Mouse (Mus musculus) MEL (cell line): ENCODE results near the gene Dlx4. TPM values are rescaled to one million over a fixed set of nuclear protein-coding genes. Genes with fewer than 3 reads are reported as not detected.
A peak's percentile ranks its signal among the peaks of the same experiment; 100 is the strongest.

Source experiments
- DNase-seq: peaks from one replicate; pipeline ENCODE4 v3.0.0; 2011; ENCODE audit warnings: low read depth, low spot score
- H3K27ac ChIP-seq: 2 replicates; pipeline ENCODE4 v1.5.1; 2012; ENCODE audit warnings: low read depth, mild to moderate bottlenecking, control low read depth, low read length, moderate library complexity; ENCODE audit not compliant: control insufficient read depth
- H3K27me3 ChIP-seq, 2 experiments: fragments of 150-350 bp in 1 of 2; sonication (generic) in 1 of 2; 2 replicates each; pipeline ENCODE4 v1.6.1; 2012; ENCODE audit warnings: low read length in 2 of 2, mild to moderate bottlenecking in 2 of 2, improper control_type of control experiment in 1 of 2, moderate library complexity in 1 of 2; ENCODE audit not compliant: insufficient read depth in 2 of 2, control insufficient read depth in 1 of 2
- H3K36me3 ChIP-seq, 2 experiments: 2 replicates each; pipeline ENCODE4 v1.6.1; 2012 to 2014; ENCODE audit warnings: low read length in 2 of 2, improper control_type of control experiment in 1 of 2, inconsistent platforms in 1 of 2, mild to moderate bottlenecking in 1 of 2; ENCODE audit not compliant: insufficient read depth in 2 of 2, control insufficient read depth in 1 of 2
- H3K4me1 ChIP-seq, 2 experiments: fragments of 150-350 bp in 1 of 2; sonication (generic) in 1 of 2; 2 replicates each; pipeline ENCODE4 v1.6.1; 2012; ENCODE audit warnings: low read length in 2 of 2, improper control_type of control experiment in 1 of 2, mild to moderate bottlenecking in 1 of 2; ENCODE audit not compliant: insufficient read depth in 2 of 2, control insufficient read depth in 1 of 2
- H3K4me3 ChIP-seq, 2 experiments: fragments of 150-350 bp in 1 of 2; sonication (generic) in 1 of 2; 2 replicates each; pipeline ENCODE4 v1.5.1; 2012; ENCODE audit warnings: low read depth in 2 of 2, low read length in 2 of 2, mild to moderate bottlenecking in 2 of 2, moderate library complexity in 2 of 2, control low read depth in 1 of 2, improper control_type of control experiment in 1 of 2; ENCODE audit not compliant: control insufficient read depth in 1 of 2, insufficient read depth in 1 of 2
- H3K79me2 ChIP-seq: 2 replicates; pipeline ENCODE4 v1.6.1; 2012; ENCODE audit warnings: mild to moderate bottlenecking, low read length, moderate library complexity; ENCODE audit not compliant: control insufficient read depth, poor library complexity, insufficient read depth
- H3K9ac ChIP-seq: 2 replicates; pipeline ENCODE4 v1.6.1; 2012; ENCODE audit warnings: low read depth, mild to moderate bottlenecking, control low read depth, low read length, moderate library complexity; ENCODE audit not compliant: control insufficient read depth, poor library complexity, severe bottlenecking
- H3K9me3 ChIP-seq: fragments of 150-350 bp; sonication (generic); replicated peaks from 2 replicates; pipeline ENCODE4 v1.6.1; 2012; ENCODE audit warnings: mild to moderate bottlenecking, low read length, improper control_type of control experiment, moderate library complexity; ENCODE audit not compliant: insufficient read depth
- BHLHE40 ChIP-seq: IDR thresholded peaks from 2 replicates; pipeline ENCODE4 v1.6.1; 2012; ENCODE audit warnings: low read depth, mild to moderate bottlenecking, inconsistent platforms, low read length, improper control_type of control experiment, borderline replicate concordance
- CHD1 ChIP-seq: IDR thresholded peaks from 2 replicates; pipeline ENCODE4 v1.6.1; 2012; ENCODE audit warnings: low read depth, mild to moderate bottlenecking, inconsistent platforms, low read length, improper control_type of control experiment
- CHD2 ChIP-seq: IDR thresholded peaks from 2 replicates; pipeline ENCODE4 v1.6.1; 2011; ENCODE audit warnings: low read length, improper control_type of control experiment
- CTCF ChIP-seq, 3 experiments: IDR thresholded peaks in 2 of 3; conservative IDR thresholded peaks in 1 of 3; 2 replicates each; pipeline ENCODE4 v1.5.1; 2011 to 2012; ENCODE audit warnings: low read length in 3 of 3, low read depth in 2 of 3, mild to moderate bottlenecking in 2 of 3, improper control_type of control experiment in 1 of 3, inconsistent platforms in 1 of 3, mixed read lengths in 1 of 3, moderate library complexity in 1 of 3; ENCODE audit not compliant: control insufficient read depth in 1 of 3, insufficient read depth in 1 of 3, poor library complexity in 1 of 3, severe bottlenecking in 1 of 3
- E2F4 ChIP-seq: IDR thresholded peaks from 2 replicates; pipeline ENCODE4 v1.6.1; 2011; ENCODE audit warnings: low read depth, low read length, improper control_type of control experiment, borderline replicate concordance
- ELF1 ChIP-seq: IDR thresholded peaks from 2 replicates; pipeline ENCODE4 v1.6.1; 2014; ENCODE audit warnings: low read depth, mild to moderate bottlenecking, inconsistent platforms, low read length, improper control_type of control experiment, moderate library complexity
- EP300 ChIP-seq, 2 experiments: IDR thresholded peaks; 2 replicates each; pipeline ENCODE4 v1.6.1; 2011; ENCODE audit warnings: improper control_type of control experiment in 2 of 2, low read length in 2 of 2, low read depth in 1 of 2, mild to moderate bottlenecking in 1 of 2
- ETS1 ChIP-seq: IDR thresholded peaks from 2 replicates; pipeline ENCODE4 v1.6.1; 2012; ENCODE audit warnings: low read depth, mild to moderate bottlenecking, inconsistent platforms, low read length, improper control_type of control experiment, moderate library complexity
- JUND ChIP-seq: IDR thresholded peaks from 2 replicates; pipeline ENCODE4 v1.6.1; 2011; ENCODE audit warnings: low read depth, mild to moderate bottlenecking, improper control_type of control experiment, low read length
- KAT2A ChIP-seq: conservative IDR thresholded peaks from 2 replicates; pipeline ENCODE4 v1.6.1; 2012; ENCODE audit warnings: low read depth, low read length, improper control_type of control experiment, inconsistent platforms
- MAZ ChIP-seq: IDR thresholded peaks from 2 replicates; pipeline ENCODE4 v1.6.1; 2012; ENCODE audit warnings: low read depth, mild to moderate bottlenecking, inconsistent platforms, low read length, improper control_type of control experiment
- MEF2A ChIP-seq: IDR thresholded peaks from 2 replicates; pipeline ENCODE4 v1.6.1; 2014; ENCODE audit warnings: low read depth, mild to moderate bottlenecking, inconsistent platforms, low read length, improper control_type of control experiment; ENCODE audit not compliant: poor library complexity, insufficient replicate concordance, severe bottlenecking; ENCODE audit errors: extremely low read depth
- MYB ChIP-seq: IDR thresholded peaks from 2 replicates; pipeline ENCODE4 v1.6.1; 2011; ENCODE audit warnings: mild to moderate bottlenecking, low read depth, low read length, improper control_type of control experiment
- MYC ChIP-seq: IDR thresholded peaks from 2 replicates; pipeline ENCODE4 v1.6.1; 2011; ENCODE audit warnings: low read depth, mild to moderate bottlenecking, low read length, improper control_type of control experiment, moderate library complexity
- NELFE ChIP-seq: IDR thresholded peaks from 2 replicates; pipeline ENCODE4 v1.6.1; 2011; ENCODE audit warnings: low read depth, low read length, improper control_type of control experiment
- NRF1 ChIP-seq: IDR thresholded peaks from 2 replicates; pipeline ENCODE4 v1.6.1; 2014; ENCODE audit warnings: low read depth, mild to moderate bottlenecking, inconsistent platforms, low read length, improper control_type of control experiment, moderate library complexity; ENCODE audit not compliant: poor library complexity, insufficient read depth, severe bottlenecking
- POLR2A ChIP-seq, 2 experiments: IDR thresholded peaks; 2 replicates each; pipeline ENCODE4 v1.6.1; 2011 to 2012; ENCODE audit warnings: low read length in 2 of 2, mild to moderate bottlenecking in 2 of 2, control low read depth in 1 of 2, improper control_type of control experiment in 1 of 2, low read depth in 1 of 2, moderate library complexity in 1 of 2; ENCODE audit not compliant: control insufficient read depth in 1 of 2, insufficient read depth in 1 of 2, poor library complexity in 1 of 2
- RAD21 ChIP-seq: IDR thresholded peaks from 2 replicates; pipeline ENCODE4 v1.6.1; 2011; ENCODE audit warnings: mild to moderate bottlenecking, low read depth, low read length, improper control_type of control experiment
- SMC3 ChIP-seq: IDR thresholded peaks from 2 replicates; pipeline ENCODE4 v1.6.1; 2011; ENCODE audit warnings: low read depth, low read length, improper control_type of control experiment
- TAL1 ChIP-seq: IDR thresholded peaks from 2 replicates; pipeline ENCODE4 v1.6.1; 2012; ENCODE audit warnings: mild to moderate bottlenecking, inconsistent platforms, low read length, moderate library complexity, mixed read lengths
- TBP ChIP-seq: IDR thresholded peaks from 2 replicates; pipeline ENCODE4 v1.8.0; 2011; ENCODE audit warnings: low read depth, low read length, improper control_type of control experiment
- TCF12 ChIP-seq: IDR thresholded peaks from 2 replicates; pipeline ENCODE4 v1.6.1; 2014; ENCODE audit warnings: low read depth, mild to moderate bottlenecking, inconsistent platforms, low read length, improper control_type of control experiment, moderate library complexity
- UBTF ChIP-seq: IDR thresholded peaks from 2 replicates; pipeline ENCODE4 v1.6.1; 2012; ENCODE audit warnings: low read depth, mild to moderate bottlenecking, inconsistent platforms, low read length, improper control_type of control experiment, moderate library complexity, borderline replicate concordance; ENCODE audit not compliant: insufficient read depth
- USF1 ChIP-seq: IDR thresholded peaks from 2 replicates; pipeline ENCODE4 v1.6.1; 2014; ENCODE audit warnings: low read depth, mild to moderate bottlenecking, inconsistent platforms, low read length, improper control_type of control experiment, moderate library complexity
- USF2 ChIP-seq, 2 experiments: IDR thresholded peaks; 2 replicates each; pipeline ENCODE4 v1.6.1; 2011 to 2012; ENCODE audit warnings: improper control_type of control experiment in 2 of 2, low read length in 2 of 2, borderline replicate concordance in 1 of 2, inconsistent platforms in 1 of 2, low read depth in 1 of 2, mild to moderate bottlenecking in 1 of 2; ENCODE audit not compliant: insufficient read depth in 1 of 2
- ZC3H11A ChIP-seq: IDR thresholded peaks from 2 replicates; pipeline ENCODE4 v1.6.1; 2012; ENCODE audit warnings: low read depth, mild to moderate bottlenecking, inconsistent platforms, low read length, improper control_type of control experiment
- ZKSCAN1 ChIP-seq: IDR thresholded peaks from 2 replicates; pipeline ENCODE4 v1.6.1; 2012; ENCODE audit warnings: low read depth, mild to moderate bottlenecking, inconsistent platforms, low read length, improper control_type of control experiment, moderate library complexity
- polyA plus RNA-seq, 2 experiments: library from polyadenylated mRNA; stranded (reverse) in 1 of 2; unstranded in 1 of 2; fragments of >175 nt in 1 of 2; fragments of >200 nt in 1 of 2; gene quantifications; 2 replicates each; pipeline versions ENCODE4 v1.2.1 to v1.2.4; 2012; ENCODE audit warnings: low replicate concordance in 2 of 2, low read depth in 1 of 2; ENCODE audit not compliant: insufficient read length in 2 of 2, insufficient read depth in 1 of 2, missing spikeins in 1 of 2
- total RNA-seq: library from RNA; depleted of rRNA; stranded (reverse); fragments of 300-350 nt; gene quantifications from 2 replicates; pipeline ENCODE4 v1.2.3, GENCODE M21; 2012

Gene Dlx4
- total and polyA plus RNA-seq, 3 experiments: not detected

- TF ChIP-seq UBTF (no peak), JUND (no peak), NRF1 (no peak), BHLHE40 (no peak), MYC (no peak), USF1 (no peak), E2F4 (no peak), POLR2A (IDR thresholded peaks at IDR 0.05; ENCODE audit: control insufficient read depth in 1 of 2, insufficient read depth in 1 of 2, low read depth in 1 of 2, low read length in 2 of 2, poor library complexity in 1 of 2) (no peak), NELFE (no peak), RAD21 (no peak), TCF12 (peak; percentile 81), TAL1 (peak; percentile 73), CHD1 (no peak), CTCF (IDR thresholded peaks at IDR 0.05 in 2 of 3, conservative IDR thresholded peaks at IDR 0.05 in 1 of 3; ENCODE audit: control insufficient read depth in 1 of 3, insufficient read depth in 1 of 3, low read depth in 2 of 3, low read length in 3 of 3, poor library complexity in 1 of 3, severe bottlenecking in 1 of 3) (no peak), CHD2 (no peak), ETS1 (peak; percentile 49; the same call in 1 of the 2 replicates), ZC3H11A (no peak), SMC3 (no peak), MYB (no peak), TBP (no peak)
These were observed 41.8 kb downstream of the Dlx4 start (continued) for GRCm38 (mm10) chr11:95104266-95104665.

- Histone ChIP-seq H3K79me2 (no peaks in the 10 kb centered on the region), H3K9me3 (no peaks in the 10 kb centered on the region), H3K4me3 (no peak overlapping the region), H3K36me3 (peaks cover 0 to 5% of the 10 kb centered on the region in 2 experiments; a peak in 2 of 4 replicates), H3K9ac (no peak overlapping the region), H3K27ac (no peak overlapping the region), H3K27me3 (peaks cover 5 to 7% of the 10 kb centered on the region in 2 experiments), H3K4me1 (peaks cover 0 to 7% of the 10 kb centered on the region in 2 experiments; a peak in 1 of 4 replicates)
- DNase-seq: no peak
- TF ChIP-seq CHD1 (no peak), KAT2A (no peak), MAZ (no peak), ZKSCAN1 (no peak), CTCF (IDR thresholded peaks at IDR 0.05 in 2 of 3, conservative IDR thresholded peaks at IDR 0.05 in 1 of 3; ENCODE audit: control insufficient read depth in 1 of 3, insufficient read depth in 1 of 3, low read depth in 2 of 3, low read length in 3 of 3, poor library complexity in 1 of 3, severe bottlenecking in 1 of 3) (no peak), NELFE (no peak), USF2 (IDR thresholded peaks at IDR 0.05; ENCODE audit: borderline replicate concordance in 1 of 2, insufficient read depth in 1 of 2, low read depth in 1 of 2, low read length in 2 of 2) (no peak), ELF1 (no peak), SMC3 (no peak), MYB (no peak), NRF1 (no peak), MEF2A (no peak), USF1 (no peak), EP300 (IDR thresholded peaks at IDR 0.05; ENCODE audit: low read depth in 1 of 2, low read length in 2 of 2) (no peak)
These were observed 43.7 kb downstream of the Dlx4 start for GRCm38 (mm10) chr11:95102161-95102904.
